Mouse (Mus musculus): ENCODE measurements around the gene Clcn6. TPM values are rescaled to one million over a fixed set of nuclear protein-coding genes. Genes with fewer than 3 reads are reported as not detected.

The Clcn6 gene
- polyA plus RNA-seq, 1 experiment from 2014 or later: 21.6 TPM

DNA sequence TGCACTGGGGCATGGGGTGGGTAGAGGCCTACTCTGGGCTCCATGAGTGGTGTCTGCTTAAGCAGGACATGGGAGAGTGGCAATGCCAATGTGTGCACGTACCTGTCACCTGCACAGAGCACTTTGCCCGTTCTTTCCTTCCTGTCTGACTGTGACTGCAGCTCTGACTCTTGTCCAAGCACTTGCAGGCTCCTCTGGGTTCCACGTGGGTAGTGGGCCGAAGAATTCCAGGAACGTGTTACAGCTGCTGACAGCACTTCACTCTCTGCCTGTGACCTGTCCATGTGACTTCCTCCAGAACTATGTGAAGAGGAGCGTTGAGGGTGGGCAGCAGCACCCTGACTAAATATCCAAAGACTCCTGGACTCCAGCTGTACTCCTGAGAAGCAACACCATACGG lies 72.9 kb downstream of the Clcn6 start:
- Histone ChIP-seq H3K4me1 (no peaks in the 10 kb centered on the region), H3K9ac (no peak overlapping the region), H3K4me2 (no peak overlapping the region), H3K27ac (no peak overlapping the region), H3K27me3 (no peaks in the 10 kb centered on the region), H3K4me3 (no peak overlapping the region), H3K9me3 (replicated peaks) (no peaks in the 10 kb centered on the region), H3K36me3 (ENCODE audit: poor library complexity, severe bottlenecking) (no peaks in the 10 kb centered on the region)
- ATAC-seq: no peak
- WGBS: 83% methylated on average over 7 of the region's 7 CpGs

DNA sequence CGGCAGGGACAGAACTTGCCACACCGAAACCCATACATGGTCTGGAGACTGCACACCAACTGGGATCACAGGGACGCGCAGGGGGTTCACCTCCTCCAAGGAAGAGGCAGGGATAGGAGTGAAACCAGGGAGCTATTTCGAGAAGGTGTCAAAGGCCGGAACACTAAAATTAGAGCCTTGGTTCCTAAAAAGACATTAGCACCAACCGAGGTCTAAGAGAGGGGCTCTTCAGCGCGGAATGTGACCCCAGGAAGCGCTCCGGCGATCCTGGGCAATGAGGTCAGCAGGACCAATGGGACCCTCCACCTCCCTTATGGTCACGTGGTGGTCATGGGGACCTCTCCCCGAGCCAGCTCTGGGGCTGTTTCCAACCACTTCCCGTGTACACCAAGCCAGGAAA lies 75.0 kb downstream of the Clcn6 start:
- Histone ChIP-seq H3K36me3 (ENCODE audit: poor library complexity, severe bottlenecking) (no peaks in the 10 kb centered on the region), H3K4me1 (no peaks in the 10 kb centered on the region)
- 90% methylated on average over 15 of the region's 15 CpGs for WGBS

GRCm38 (mm10) chr4:147962781-147963180 lies 75.8 kb downstream of the Clcn6 start:
- no peak for ATAC-seq
- no peak overlapping the region for H3K27ac ChIP-seq
- no peaks in the 10 kb centered on the region for H3K4me1 ChIP-seq
- no peaks in the 10 kb centered on the region for H3K36me3 ChIP-seq (ENCODE audit: poor library complexity, severe bottlenecking)
- no peak overlapping the region for H3K4me2 ChIP-seq
- no peak overlapping the region for H3K9ac ChIP-seq
- H3K9me3 ChIP-seq (replicated peaks): no peaks in the 10 kb centered on the region
- no peak overlapping the region for H3K4me3 ChIP-seq
- 54% methylated on average over 6 of the region's 6 CpGs for WGBS
- H3K27me3 ChIP-seq: no peaks in the 10 kb centered on the region

More for the DNA sequence above, 75.0 kb downstream of the Clcn6 start:
- H3K27ac ChIP-seq: no peak overlapping the region
- ATAC-seq: no peak
- H3K27me3 ChIP-seq: no peaks in the 10 kb centered on the region
- no peak overlapping the region for H3K4me3 ChIP-seq
- H3K4me2 ChIP-seq: no peak overlapping the region
- no peak overlapping the region for H3K9ac ChIP-seq
- H3K9me3 ChIP-seq (replicated peaks): no peaks in the 10 kb centered on the region

- WGBS: 40% methylated on average over 6 of the region's 6 CpGs
- no peak overlapping the region for H3K9ac ChIP-seq
- H3K36me3 ChIP-seq (ENCODE audit: poor library complexity, severe bottlenecking): no peaks in the 10 kb centered on the region
- no peaks in the 10 kb centered on the region for H3K9me3 ChIP-seq (replicated peaks)
- H3K27me3 ChIP-seq: no peaks in the 10 kb centered on the region
- no peak overlapping the region for H3K27ac ChIP-seq
- no peak overlapping the region for H3K4me2 ChIP-seq
- no peaks in the 10 kb centered on the region for H3K4me1 ChIP-seq
- H3K4me3 ChIP-seq: no peak overlapping the region
- ATAC-seq: peak; percentile 74; the same call in 1 of the 2 replicates
Observed at GRCm38 (mm10) chr4:147959881-147960831, 78.5 kb downstream of the Clcn6 start.

DNA sequence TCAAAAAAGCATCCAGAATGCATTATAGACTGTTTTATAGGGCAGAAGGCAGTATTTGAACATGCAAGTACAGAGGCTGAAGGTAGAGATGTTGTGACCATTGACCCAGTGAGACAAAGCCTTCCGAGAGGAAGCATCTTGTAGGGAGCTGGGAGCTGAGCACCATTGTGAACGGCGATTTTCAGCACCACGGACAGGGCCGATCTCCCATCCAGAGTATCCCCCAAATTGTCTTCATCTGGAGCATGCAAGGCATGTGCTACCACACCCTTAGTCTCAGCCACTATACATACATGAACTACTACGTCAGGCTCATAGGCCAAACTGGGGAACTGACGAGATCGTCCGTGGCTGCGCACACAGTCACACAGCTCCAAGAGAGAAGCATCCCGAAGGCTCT lies 81.5 kb downstream of the Clcn6 start:
- Histone ChIP-seq H3K36me3 (ENCODE audit: poor library complexity, severe bottlenecking) (no peaks in the 10 kb centered on the region), H3K4me2 (no peak overlapping the region), H3K9me3 (replicated peaks) (no peaks in the 10 kb centered on the region), H3K4me1 (no peaks in the 10 kb centered on the region), H3K27me3 (no peaks in the 10 kb centered on the region), H3K4me3 (no peak overlapping the region), H3K27ac (no peak overlapping the region), H3K9ac (no peak overlapping the region)
- ATAC-seq: no peak
- WGBS: 36% methylated on average over 11 of the region's 11 CpGs

Other genes starting within 250 kb of the Clcn6 start
- 4.6 and 4.7 TPM in 2 replicates for gene Zfp984, start 229.0 kb downstream of the Clcn6 start, polyA plus RNA-seq (2015; fragmentation: Nextera tagmentation; extraction: Ambion mirVana)
- gene Zfp933, start 190.5 kb downstream of the Clcn6 start, polyA plus RNA-seq (2015; fragmentation: Nextera tagmentation; extraction: Ambion mirVana): 6.6 and 8.0 TPM in 2 replicates
- 60.4 and 62.3 TPM in 2 replicates for gene Miip, start 170.0 kb downstream of the Clcn6 start, polyA plus RNA-seq (2015; fragmentation: Nextera tagmentation; extraction: Ambion mirVana)
- 14.8 and 15.8 TPM in 2 replicates for gene Fv1, start 169.8 kb downstream of the Clcn6 start, polyA plus RNA-seq (2015; fragmentation: Nextera tagmentation; extraction: Ambion mirVana)
- gene Mfn2, start 134.1 kb downstream of the Clcn6 start, polyA plus RNA-seq (2015; fragmentation: Nextera tagmentation; extraction: Ambion mirVana): 52.4 and 61.8 TPM in 2 replicates
- gene Plod1, start 102.1 kb downstream of the Clcn6 start, polyA plus RNA-seq (2015; fragmentation: Nextera tagmentation; extraction: Ambion mirVana): 14.0 and 15.0 TPM in 2 replicates
- gene 2510039O18Rik, start 97.9 kb downstream of the Clcn6 start, polyA plus RNA-seq (2015; fragmentation: Nextera tagmentation; extraction: Ambion mirVana): 9.0 and 10.2 TPM in 2 replicates
- not detected in 2 replicates for gene Nppb, start 53.0 kb downstream of the Clcn6 start, polyA plus RNA-seq (2015; fragmentation: Nextera tagmentation; extraction: Ambion mirVana)
- 0.79 and 2.4 TPM in 2 replicates for gene Nppa, start 38.1 kb downstream of the Clcn6 start, polyA plus RNA-seq (2015; fragmentation: Nextera tagmentation; extraction: Ambion mirVana)
- gene Mthfr, start 256 bp upstream of the Clcn6 start, polyA plus RNA-seq (2015; fragmentation: Nextera tagmentation; extraction: Ambion mirVana): 15.9 and 18.2 TPM in 2 replicates
- 6.9 and 8.3 TPM in 2 replicates for gene Agtrap, start 49.2 kb upstream of the Clcn6 start, polyA plus RNA-seq (2015; fragmentation: Nextera tagmentation; extraction: Ambion mirVana)
- gene Mad2l2, start 91.6 kb upstream of the Clcn6 start, polyA plus RNA-seq (2015; fragmentation: Nextera tagmentation; extraction: Ambion mirVana): 96.6 and 107 TPM in 2 replicates
- 11.7 and 12.5 TPM in 2 replicates for gene Draxin, start 91.9 kb upstream of the Clcn6 start, polyA plus RNA-seq (2015; fragmentation: Nextera tagmentation; extraction: Ambion mirVana)
- gene Fbxo6, start 113.3 kb upstream of the Clcn6 start, polyA plus RNA-seq (2015; fragmentation: Nextera tagmentation; extraction: Ambion mirVana): 14.2 and 16.7 TPM in 2 replicates
- 62.4 and 71.9 TPM in 2 replicates for gene Fbxo44, start 121.7 kb upstream of the Clcn6 start, polyA plus RNA-seq (2015; fragmentation: Nextera tagmentation; extraction: Ambion mirVana)
- 1.0 TPM in 2 replicates for gene Fbxo2, start 121.8 kb upstream of the Clcn6 start, polyA plus RNA-seq (2015; fragmentation: Nextera tagmentation; extraction: Ambion mirVana)
- gene Disp3, start 249.1 kb upstream of the Clcn6 start, polyA plus RNA-seq (2015; fragmentation: Nextera tagmentation; extraction: Ambion mirVana): 6.3 and 6.5 TPM in 2 replicates

Measured in forebrain, embryonic 13.5 days (tissue).